Mouse (Mus musculus) MEL (cell line): ENCODE results near the gene Chd8. TPM values are rescaled to one million over a fixed set of nuclear protein-coding genes. Genes with fewer than 3 reads are reported as not detected.
A peak's percentile ranks its signal among the peaks of the same experiment; 100 is the strongest.

Source experiments
- DNase-seq: peaks from one replicate; pipeline ENCODE4 v3.0.0; 2011; ENCODE audit warnings: low read depth, low spot score
- H3K27ac ChIP-seq: 2 replicates; pipeline ENCODE4 v1.5.1; 2012; ENCODE audit warnings: low read depth, mild to moderate bottlenecking, control low read depth, low read length, moderate library complexity; ENCODE audit not compliant: control insufficient read depth
- H3K27me3 ChIP-seq, 2 experiments: fragments of 150-350 bp in 1 of 2; sonication (generic) in 1 of 2; 2 replicates each; pipeline ENCODE4 v1.6.1; 2012; ENCODE audit warnings: low read length in 2 of 2, mild to moderate bottlenecking in 2 of 2, improper control_type of control experiment in 1 of 2, moderate library complexity in 1 of 2; ENCODE audit not compliant: insufficient read depth in 2 of 2, control insufficient read depth in 1 of 2
- H3K36me3 ChIP-seq, 2 experiments: 2 replicates each; pipeline ENCODE4 v1.6.1; 2012 to 2014; ENCODE audit warnings: low read length in 2 of 2, improper control_type of control experiment in 1 of 2, inconsistent platforms in 1 of 2, mild to moderate bottlenecking in 1 of 2; ENCODE audit not compliant: insufficient read depth in 2 of 2, control insufficient read depth in 1 of 2
- H3K4me1 ChIP-seq, 2 experiments: fragments of 150-350 bp in 1 of 2; sonication (generic) in 1 of 2; 2 replicates each; pipeline ENCODE4 v1.6.1; 2012; ENCODE audit warnings: low read length in 2 of 2, improper control_type of control experiment in 1 of 2, mild to moderate bottlenecking in 1 of 2; ENCODE audit not compliant: insufficient read depth in 2 of 2, control insufficient read depth in 1 of 2
- H3K4me3 ChIP-seq, 2 experiments: fragments of 150-350 bp in 1 of 2; sonication (generic) in 1 of 2; 2 replicates each; pipeline ENCODE4 v1.5.1; 2012; ENCODE audit warnings: low read depth in 2 of 2, low read length in 2 of 2, mild to moderate bottlenecking in 2 of 2, moderate library complexity in 2 of 2, control low read depth in 1 of 2, improper control_type of control experiment in 1 of 2; ENCODE audit not compliant: control insufficient read depth in 1 of 2, insufficient read depth in 1 of 2
- H3K79me2 ChIP-seq: 2 replicates; pipeline ENCODE4 v1.6.1; 2012; ENCODE audit warnings: mild to moderate bottlenecking, low read length, moderate library complexity; ENCODE audit not compliant: control insufficient read depth, poor library complexity, insufficient read depth
- H3K9ac ChIP-seq: 2 replicates; pipeline ENCODE4 v1.6.1; 2012; ENCODE audit warnings: low read depth, mild to moderate bottlenecking, control low read depth, low read length, moderate library complexity; ENCODE audit not compliant: control insufficient read depth, poor library complexity, severe bottlenecking
- H3K9me3 ChIP-seq: fragments of 150-350 bp; sonication (generic); replicated peaks from 2 replicates; pipeline ENCODE4 v1.6.1; 2012; ENCODE audit warnings: mild to moderate bottlenecking, low read length, improper control_type of control experiment, moderate library complexity; ENCODE audit not compliant: insufficient read depth
- BHLHE40 ChIP-seq: IDR thresholded peaks from 2 replicates; pipeline ENCODE4 v1.6.1; 2012; ENCODE audit warnings: low read depth, mild to moderate bottlenecking, inconsistent platforms, low read length, improper control_type of control experiment, borderline replicate concordance
- E2F4 ChIP-seq: IDR thresholded peaks from 2 replicates; pipeline ENCODE4 v1.6.1; 2011; ENCODE audit warnings: low read depth, low read length, improper control_type of control experiment, borderline replicate concordance
- ELF1 ChIP-seq: IDR thresholded peaks from 2 replicates; pipeline ENCODE4 v1.6.1; 2014; ENCODE audit warnings: low read depth, mild to moderate bottlenecking, inconsistent platforms, low read length, improper control_type of control experiment, moderate library complexity
- EP300 ChIP-seq, 2 experiments: IDR thresholded peaks; 2 replicates each; pipeline ENCODE4 v1.6.1; 2011; ENCODE audit warnings: improper control_type of control experiment in 2 of 2, low read length in 2 of 2, low read depth in 1 of 2, mild to moderate bottlenecking in 1 of 2
- ETS1 ChIP-seq: IDR thresholded peaks from 2 replicates; pipeline ENCODE4 v1.6.1; 2012; ENCODE audit warnings: low read depth, mild to moderate bottlenecking, inconsistent platforms, low read length, improper control_type of control experiment, moderate library complexity
- GATA1 ChIP-seq: IDR thresholded peaks from 2 replicates; pipeline ENCODE4 v1.6.1; 2011; ENCODE audit warnings: low read depth, low read length, improper control_type of control experiment
- JUND ChIP-seq: IDR thresholded peaks from 2 replicates; pipeline ENCODE4 v1.6.1; 2011; ENCODE audit warnings: low read depth, mild to moderate bottlenecking, improper control_type of control experiment, low read length
- MAFK ChIP-seq: IDR thresholded peaks from 2 replicates; pipeline ENCODE4 v1.6.1; 2011; ENCODE audit warnings: low read depth, mild to moderate bottlenecking, low read length, improper control_type of control experiment, borderline replicate concordance
- MEF2A ChIP-seq: IDR thresholded peaks from 2 replicates; pipeline ENCODE4 v1.6.1; 2014; ENCODE audit warnings: low read depth, mild to moderate bottlenecking, inconsistent platforms, low read length, improper control_type of control experiment; ENCODE audit not compliant: poor library complexity, insufficient replicate concordance, severe bottlenecking; ENCODE audit errors: extremely low read depth
- MXI1 ChIP-seq: IDR thresholded peaks from 2 replicates; pipeline ENCODE4 v1.6.1; 2011; ENCODE audit warnings: mild to moderate bottlenecking, low read depth, low read length, improper control_type of control experiment
- MYB ChIP-seq: IDR thresholded peaks from 2 replicates; pipeline ENCODE4 v1.6.1; 2011; ENCODE audit warnings: mild to moderate bottlenecking, low read depth, low read length, improper control_type of control experiment
- MYC ChIP-seq: IDR thresholded peaks from 2 replicates; pipeline ENCODE4 v1.6.1; 2011; ENCODE audit warnings: low read depth, mild to moderate bottlenecking, low read length, improper control_type of control experiment, moderate library complexity
- NRF1 ChIP-seq: IDR thresholded peaks from 2 replicates; pipeline ENCODE4 v1.6.1; 2014; ENCODE audit warnings: low read depth, mild to moderate bottlenecking, inconsistent platforms, low read length, improper control_type of control experiment, moderate library complexity; ENCODE audit not compliant: poor library complexity, insufficient read depth, severe bottlenecking
- POLR2A ChIP-seq, 2 experiments: IDR thresholded peaks; 2 replicates each; pipeline ENCODE4 v1.6.1; 2011 to 2012; ENCODE audit warnings: low read length in 2 of 2, mild to moderate bottlenecking in 2 of 2, control low read depth in 1 of 2, improper control_type of control experiment in 1 of 2, low read depth in 1 of 2, moderate library complexity in 1 of 2; ENCODE audit not compliant: control insufficient read depth in 1 of 2, insufficient read depth in 1 of 2, poor library complexity in 1 of 2
- POLR2AphosphoS2 ChIP-seq: IDR thresholded peaks from 2 replicates; pipeline ENCODE4 v1.6.1; 2011; ENCODE audit warnings: low read length, improper control_type of control experiment
- RAD21 ChIP-seq: IDR thresholded peaks from 2 replicates; pipeline ENCODE4 v1.6.1; 2011; ENCODE audit warnings: mild to moderate bottlenecking, low read depth, low read length, improper control_type of control experiment
- RCOR1 ChIP-seq: IDR thresholded peaks from 2 replicates; pipeline ENCODE4 v1.6.1; 2012; ENCODE audit warnings: low read depth, mild to moderate bottlenecking, inconsistent platforms, low read length, improper control_type of control experiment
- SIN3A ChIP-seq: IDR thresholded peaks from 2 replicates; pipeline ENCODE4 v1.6.1; 2012; ENCODE audit warnings: low read length, improper control_type of control experiment, inconsistent platforms
- TAL1 ChIP-seq: IDR thresholded peaks from 2 replicates; pipeline ENCODE4 v1.6.1; 2012; ENCODE audit warnings: mild to moderate bottlenecking, inconsistent platforms, low read length, moderate library complexity, mixed read lengths
- TBP ChIP-seq: IDR thresholded peaks from 2 replicates; pipeline ENCODE4 v1.8.0; 2011; ENCODE audit warnings: low read depth, low read length, improper control_type of control experiment
- TCF12 ChIP-seq: IDR thresholded peaks from 2 replicates; pipeline ENCODE4 v1.6.1; 2014; ENCODE audit warnings: low read depth, mild to moderate bottlenecking, inconsistent platforms, low read length, improper control_type of control experiment, moderate library complexity
- USF1 ChIP-seq: IDR thresholded peaks from 2 replicates; pipeline ENCODE4 v1.6.1; 2014; ENCODE audit warnings: low read depth, mild to moderate bottlenecking, inconsistent platforms, low read length, improper control_type of control experiment, moderate library complexity
- USF2 ChIP-seq, 2 experiments: IDR thresholded peaks; 2 replicates each; pipeline ENCODE4 v1.6.1; 2011 to 2012; ENCODE audit warnings: improper control_type of control experiment in 2 of 2, low read length in 2 of 2, borderline replicate concordance in 1 of 2, inconsistent platforms in 1 of 2, low read depth in 1 of 2, mild to moderate bottlenecking in 1 of 2; ENCODE audit not compliant: insufficient read depth in 1 of 2
- ZKSCAN1 ChIP-seq: IDR thresholded peaks from 2 replicates; pipeline ENCODE4 v1.6.1; 2012; ENCODE audit warnings: low read depth, mild to moderate bottlenecking, inconsistent platforms, low read length, improper control_type of control experiment, moderate library complexity
- polyA plus RNA-seq, 2 experiments: library from polyadenylated mRNA; stranded (reverse) in 1 of 2; unstranded in 1 of 2; fragments of >175 nt in 1 of 2; fragments of >200 nt in 1 of 2; gene quantifications; 2 replicates each; pipeline versions ENCODE4 v1.2.1 to v1.2.4; 2012; ENCODE audit warnings: low replicate concordance in 2 of 2, low read depth in 1 of 2; ENCODE audit not compliant: insufficient read length in 2 of 2, insufficient read depth in 1 of 2, missing spikeins in 1 of 2
- total RNA-seq: library from RNA; depleted of rRNA; stranded (reverse); fragments of 300-350 nt; gene quantifications from 2 replicates; pipeline ENCODE4 v1.2.3, GENCODE M21; 2012

Gene Chd8
- total and polyA plus RNA-seq, 3 experiments, result 46.5 to 85.6 (median 73.5) TPM

- Histone ChIP-seq H3K79me2 (peaks cover 19% of the 10 kb centered on the region), H3K9me3 (no peaks in the 10 kb centered on the region), H3K4me3 (no peak overlapping the region), H3K36me3 (peaks cover 15 to 26% of the 10 kb centered on the region in 2 experiments), H3K27ac (peak overlapping the region; percentile 27), H3K27me3 (no peaks in the 10 kb centered on the region), H3K4me1 (peaks cover 6 to 19% of the 10 kb centered on the region in 2 experiments), H3K9ac (no peak overlapping the region)
- TF ChIP-seq POLR2A (IDR thresholded peaks at IDR 0.05; ENCODE audit: control insufficient read depth in 1 of 2, insufficient read depth in 1 of 2, low read depth in 1 of 2, low read length in 2 of 2, poor library complexity in 1 of 2), result no peak
- TF ChIP-seq USF2 (IDR thresholded peaks at IDR 0.05; ENCODE audit: borderline replicate concordance in 1 of 2, insufficient read depth in 1 of 2, low read depth in 1 of 2, low read length in 2 of 2), result no peak
- TF ChIP-seq ETS1, result peak; percentile 42; the same call in 1 of the 2 replicates
- peak; percentile 69 for TF ChIP-seq TCF12
- TF ChIP-seq RAD21, result no peak
- TF ChIP-seq MEF2A, result no peak
- peak; percentile 96 for TF ChIP-seq GATA1
- TF ChIP-seq MYC, result no peak
- peak; percentile 55; the same call in 1 of the 2 replicates for TF ChIP-seq ELF1
- TF ChIP-seq JUND, result no peak
- no peak for TF ChIP-seq E2F4
- TF ChIP-seq MAFK, result no peak
- peak; percentile 79 for TF ChIP-seq MXI1
- TF ChIP-seq SIN3A, result peak; percentile 74
- TF ChIP-seq ZKSCAN1, result no peak
- peak; percentile 10; the same call in 1 of the 2 replicates for TF ChIP-seq TAL1
- no peak for TF ChIP-seq NRF1
- no peak for TF ChIP-seq MYB
- TF ChIP-seq EP300 (IDR thresholded peaks at IDR 0.05; ENCODE audit: low read depth in 1 of 2, low read length in 2 of 2), result peak; percentile 67 to 78
- no peak for TF ChIP-seq TBP
- no peak for TF ChIP-seq BHLHE40
- peak; percentile 57 for TF ChIP-seq RCOR1
- no peak for TF ChIP-seq POLR2AphosphoS2
- no peak for TF ChIP-seq USF1
- peak; percentile 46 for DNase-seq
These were observed 21.4 kb downstream of the Chd8 start for GRCm38 (mm10) chr14:52236216-52236615.
